Mouse (Mus musculus) heart, postnatal 0 days (tissue): Measurements from ENCODE around the gene Atp2a1. TPM values are rescaled to one million over a fixed set of nuclear protein-coding genes. Genes with fewer than 3 reads are reported as not detected.
"Not testable (repeated sequence)": the region's sequence is repeated elsewhere in the genome, so short reads cannot be mapped to it uniquely, and the experiment has no call there.

Experiments
- ATAC-seq: fragments of 200-750 bp; cut with Nextera tagmentation; 2 replicates; pipeline ENCODE4 v1.8.0; 2017; ENCODE audit warnings: low read depth, moderate number of reproducible peaks, moderate library complexity; ENCODE audit not compliant: insufficient read depth
- DNase-seq: peaks from one replicate; pipeline ENCODE4 v3.0.0-alpha.2; 2016; ENCODE audit warnings: low spot score
- H3K27ac ChIP-seq: fragments of 300-500 bp; sonication (generic); 2 replicates; pipeline ENCODE4 v1.5.1; 2014; ENCODE audit warnings: low read depth, mild to moderate bottlenecking
- H3K27me3 ChIP-seq: fragments of 300-500 bp; sonication (generic); 2 replicates; pipeline ENCODE4 v1.6.1; 2014; ENCODE audit warnings: low read length, mixed read lengths; ENCODE audit not compliant: control insufficient read depth, insufficient read depth
- H3K36me3 ChIP-seq: fragments of 300-500 bp; sonication (generic); replicated peaks from 2 replicates; pipeline ENCODE4 v1.6.1; 2014; ENCODE audit warnings: low read length, mixed read lengths; ENCODE audit not compliant: control insufficient read depth, insufficient read depth
- H3K4me1 ChIP-seq: fragments of 300-500 bp; sonication (generic); 2 replicates; pipeline ENCODE4 v1.6.1; 2014; ENCODE audit warnings: antibody characterized with exemption; ENCODE audit not compliant: control insufficient read depth, insufficient read depth
- H3K4me2 ChIP-seq: fragments of 300-500 bp; sonication (generic); 2 replicates; pipeline ENCODE4 v1.6.1; 2014; ENCODE audit warnings: low read depth, mild to moderate bottlenecking, low read length, moderate library complexity
- H3K4me3 ChIP-seq: fragments of 300-500 bp; sonication (generic); 2 replicates; pipeline ENCODE4 v1.5.1; 2014; ENCODE audit warnings: low read depth, low read length
- H3K9ac ChIP-seq: fragments of 300-500 bp; sonication (generic); replicated peaks from 2 replicates; pipeline ENCODE4 v1.6.1; 2014; ENCODE audit warnings: low read depth, low read length, mixed read lengths
- H3K9me3 ChIP-seq: fragments of 300-500 bp; sonication (generic); replicated peaks from 2 replicates; pipeline ENCODE4 v1.6.1; 2016; ENCODE audit warnings: low read length; ENCODE audit not compliant: control insufficient read depth
- CTCF ChIP-seq: IDR thresholded peaks from 2 replicates; pipeline ENCODE4 v1.5.1; 2016; ENCODE audit warnings: antibody characterized with exemption, control low read depth, low read depth
- EP300 ChIP-seq: IDR thresholded peaks from 2 replicates; pipeline ENCODE4 v1.6.1; 2016; ENCODE audit warnings: antibody characterized with exemption, low read depth
- WGBS: fragments of 180-500 bp; shearing (Covaris S2); extraction: QIAGEN DNeasy Blood & Tissue Kit; methylation state at CpG from one replicate; pipeline ENCODE4 v1.1.7; 2014; 5-methylcytosine and 5-hydroxymethylcytosine counted together
- polyA plus RNA-seq: library from polyadenylated mRNA; unstranded; fragments of >200 nt; fragmentation: Nextera tagmentation; extraction: Ambion mirVana; gene quantifications from 2 replicates; pipeline ENCODE4 v1.2.1, GENCODE M21; 2015
- total RNA-seq: library from RNA; depleted of rRNA; stranded (reverse); fragments of >200 nt; gene quantifications from 2 replicates; pipeline ENCODE4 v1.2.3, GENCODE M21; 2014; ENCODE audit warnings: low replicate concordance; rRNA removed

Gene Atp2a1
- total and polyA plus RNA-seq, 2 experiments from 2014 or later, result 0.40 to 0.92 TPM

DNA sequence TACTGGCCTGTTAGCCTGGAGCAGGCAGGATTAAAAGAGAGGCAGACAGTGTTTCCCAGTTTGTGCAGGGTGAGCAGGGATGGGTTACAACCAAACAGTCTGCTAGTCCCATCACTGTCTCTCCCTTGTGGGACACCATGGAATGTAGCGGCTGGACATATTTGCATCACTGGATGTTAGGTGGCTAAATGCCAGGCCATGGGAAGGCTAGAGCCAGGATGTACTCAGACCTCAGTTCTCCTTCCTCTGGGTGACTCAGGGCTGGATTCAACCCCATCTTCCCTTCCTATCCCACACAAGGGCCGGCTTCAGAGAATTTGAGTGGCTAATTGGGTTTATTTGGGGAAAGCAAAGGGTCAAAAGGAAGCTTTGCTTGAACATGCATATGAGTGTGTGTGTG lies 54.2 kb downstream of the Atp2a1 start:
- Histone ChIP-seq H3K9ac (no peak overlapping the region), H3K4me2 (no peak overlapping the region), H3K4me3 (no peak overlapping the region), H3K4me1 (no peaks in the 10 kb centered on the region), H3K27ac (no peak overlapping the region), H3K36me3 (no peaks in the 10 kb centered on the region), H3K9me3 (no peaks in the 10 kb centered on the region), H3K27me3 (no peaks in the 10 kb centered on the region)
- no peak for DNase-seq
- ATAC-seq, result no peak
- 60% methylated on average over 2 of the region's 2 CpGs for WGBS
- no peak for TF ChIP-seq CTCF
- TF ChIP-seq EP300, result no peak

DNA sequence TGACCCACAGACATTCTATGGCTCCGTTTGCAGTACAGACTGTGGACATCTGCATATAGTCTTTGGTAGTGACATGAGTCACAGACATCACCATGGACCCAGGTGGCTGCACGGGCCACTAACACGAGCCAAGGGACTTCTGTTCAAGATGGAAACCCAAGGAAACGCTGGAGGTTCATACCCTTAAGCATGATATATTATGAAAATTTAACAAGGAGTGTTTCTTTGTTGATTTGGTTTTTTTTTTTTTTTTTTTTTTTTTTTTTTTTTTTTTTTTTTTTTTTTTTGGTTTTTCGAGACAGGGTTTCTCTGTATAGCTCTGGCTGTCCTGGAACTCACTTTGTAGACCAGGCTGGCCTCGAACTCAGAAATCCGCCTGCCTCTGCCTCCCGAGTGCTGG lies 60.4 kb downstream of the Atp2a1 start:
- ATAC-seq, H3K27me3 ChIP-seq, H3K9me3 ChIP-seq, H3K36me3 ChIP-seq, DNase-seq, H3K4me1 ChIP-seq, H3K4me2 ChIP-seq, H3K4me3 ChIP-seq, H3K9ac ChIP-seq, H3K27ac ChIP-seq: not testable (repeated sequence)
- 73% methylated on average over 6 of the region's 8 CpGs for WGBS

DNA sequence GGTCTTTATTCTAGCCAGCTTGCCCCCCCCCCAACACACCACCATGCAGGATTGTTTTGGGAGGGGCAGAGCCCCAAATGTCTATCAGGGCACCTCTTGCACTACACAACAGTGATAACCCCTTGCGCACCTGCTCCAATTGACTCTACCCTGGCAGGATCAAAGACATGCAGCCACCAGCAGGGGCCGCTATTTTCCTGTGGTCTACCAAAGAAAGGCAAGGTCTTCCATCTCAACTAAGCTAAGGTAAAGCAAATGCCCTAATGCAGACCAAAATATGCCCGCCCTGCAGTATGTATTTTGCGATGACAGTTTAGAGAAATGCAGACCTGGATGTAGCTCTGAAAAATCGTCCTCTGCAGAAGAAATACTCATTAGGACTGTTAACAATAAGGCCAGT lies 63.4 kb downstream of the Atp2a1 start:
- H3K9ac ChIP-seq, result no peak overlapping the region
- no peaks in the 10 kb centered on the region for H3K27me3 ChIP-seq
- H3K36me3 ChIP-seq, result no peaks in the 10 kb centered on the region
- 10% methylated on average over 5 of the region's 5 CpGs for WGBS
- H3K27ac ChIP-seq, result no peak overlapping the region
- 0 out of 2 replicates have a peak, but pooled peaks cover 3% of the 10 kb centered on the region for H3K4me1 ChIP-seq
- H3K4me2 ChIP-seq, result no peak overlapping the region
- DNase-seq (peak; percentile 66), ATAC-seq (no peak)
- no peaks in the 10 kb centered on the region for H3K9me3 ChIP-seq
- TF ChIP-seq EP300, result no peak
- TF ChIP-seq CTCF, result peak; percentile 91
- H3K4me3 ChIP-seq, result no peak overlapping the region

DNA sequence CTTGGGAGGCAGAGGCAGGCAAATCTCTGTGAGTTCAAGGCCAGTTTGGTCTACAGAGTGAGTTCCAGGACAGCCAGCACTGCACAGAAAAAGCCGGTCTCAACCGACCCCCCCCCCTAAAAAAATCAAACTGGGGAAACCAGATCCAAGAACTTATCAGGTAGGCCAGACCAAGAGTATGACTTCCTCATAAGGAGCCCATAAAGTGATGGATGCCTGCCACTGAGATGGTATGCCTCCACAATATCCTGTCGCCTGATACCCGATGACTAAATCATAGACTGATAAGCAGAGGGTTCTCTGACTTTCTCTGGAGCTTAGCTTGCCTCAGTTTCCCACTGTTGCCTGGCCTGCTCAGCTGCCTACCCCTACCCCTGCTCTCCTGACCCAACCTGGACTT lies 65.1 kb downstream of the Atp2a1 start:
- H3K36me3 ChIP-seq, result no peaks in the 10 kb centered on the region
- DNase-seq (no peak), ATAC-seq (no peak)
- H3K4me2 ChIP-seq, result no peak overlapping the region
- no peak for TF ChIP-seq EP300
- no peak for TF ChIP-seq CTCF
- H3K4me3 ChIP-seq, result no peak overlapping the region
- H3K9ac ChIP-seq, result no peak overlapping the region
- H3K4me1 ChIP-seq, result 0 out of 2 replicates have a peak, but pooled peaks cover 3% of the 10 kb centered on the region
- H3K9me3 ChIP-seq, result no peaks in the 10 kb centered on the region
- H3K27me3 ChIP-seq, result no peaks in the 10 kb centered on the region
- no peak overlapping the region for H3K27ac ChIP-seq
- WGBS, result 87% methylated on average over 4 of the region's 4 CpGs

DNA sequence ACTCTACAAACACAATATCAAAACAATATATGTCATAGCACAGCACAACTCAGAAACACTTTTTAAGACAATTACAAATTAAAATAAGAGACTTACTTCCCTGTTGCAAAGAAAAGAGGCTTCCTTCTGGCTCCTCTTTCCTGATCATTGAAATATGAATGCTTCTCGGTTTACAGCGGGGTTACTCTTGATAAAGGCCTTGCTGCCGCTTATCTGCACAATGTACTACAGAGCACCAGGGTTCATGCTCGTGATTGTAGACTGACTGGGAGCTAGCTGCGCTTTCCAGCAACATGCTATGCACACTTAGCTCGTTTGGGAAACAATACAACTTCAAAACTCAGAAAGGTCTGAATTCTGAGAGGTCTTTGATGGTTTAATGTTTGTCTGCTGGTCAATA lies 65.7 kb downstream of the Atp2a1 start:
- DNase-seq (no peak), ATAC-seq (no peak)
- no peak overlapping the region for H3K9ac ChIP-seq
- no peaks in the 10 kb centered on the region for H3K9me3 ChIP-seq
- no peaks in the 10 kb centered on the region for H3K36me3 ChIP-seq
- peak overlapping the region; percentile 22; the same call in 1 of the 2 replicates for H3K4me2 ChIP-seq
- no peak overlapping the region for H3K27ac ChIP-seq
- H3K4me1 ChIP-seq, result 0 out of 2 replicates have a peak, but pooled peaks cover 3% of the 10 kb centered on the region
- TF ChIP-seq CTCF (no peak), EP300 (no peak)
- H3K27me3 ChIP-seq, result no peaks in the 10 kb centered on the region
- H3K4me3 ChIP-seq, result no peak overlapping the region
- WGBS, result 28% methylated on average over 6 of the region's 6 CpGs

DNA sequence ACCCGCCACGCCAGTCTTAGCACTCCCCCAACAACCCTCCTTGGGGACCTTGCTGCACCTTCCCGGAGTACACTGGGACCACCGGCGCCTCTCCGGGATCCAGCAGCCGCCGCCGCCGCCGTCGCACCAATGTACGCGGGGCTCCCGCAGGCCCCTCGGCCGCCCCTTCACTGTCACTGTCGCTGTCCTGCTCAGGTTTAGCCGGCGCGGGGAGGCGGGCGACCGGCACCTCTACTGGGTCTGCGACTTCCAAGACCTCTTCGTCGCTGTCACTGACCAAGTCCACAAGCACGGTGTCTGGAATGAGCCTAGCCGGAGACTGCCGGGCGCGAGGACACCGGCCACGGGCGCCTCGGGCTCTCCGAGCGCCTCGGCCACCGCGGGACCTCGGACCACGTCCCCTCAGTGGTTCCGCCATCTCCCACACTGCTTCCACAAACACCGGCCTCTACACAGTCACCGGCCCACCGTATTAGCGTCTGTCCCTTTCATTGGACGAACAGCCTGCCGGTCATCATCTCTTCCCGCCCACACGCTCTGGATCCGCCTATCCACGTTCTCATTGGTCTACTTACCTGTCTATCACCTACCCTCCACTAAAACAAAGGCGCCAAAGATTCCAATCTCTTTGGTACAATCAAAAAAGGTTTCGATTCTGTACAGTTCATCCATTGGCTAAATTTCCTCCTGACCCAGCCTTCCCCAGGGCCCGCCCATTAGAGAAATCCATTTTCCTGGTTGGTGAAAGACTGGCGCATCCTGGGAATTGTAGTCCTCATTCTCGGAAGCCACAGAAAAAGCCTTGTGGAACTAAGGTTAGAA lies 66.4 kb downstream of the Atp2a1 start, which contains the start of gene Nfatc2ip:
Gene Nfatc2ip, minus strand, starts transcription at position 440 of the 822 bp plus-strand sequence.
- H3K4me1 ChIP-seq, result 0 out of 2 replicates have a peak, but pooled peaks cover 3% of the 10 kb centered on the region
- no peaks in the 10 kb centered on the region for H3K9me3 ChIP-seq
- peak within 1 kb of the TSS; percentile 46 for H3K27ac ChIP-seq
- peak within 1 kb of the TSS; percentile 83 for H3K4me2 ChIP-seq
- under 1% methylated on average over 59 of the region's 59 CpGs for WGBS
- TF ChIP-seq CTCF, result no peak
- no peak for TF ChIP-seq EP300
- peak within 1 kb of the TSS; percentile 68 for H3K9ac ChIP-seq
- H3K4me3 ChIP-seq, result peak within 1 kb of the TSS; percentile 71
- H3K27me3 ChIP-seq, result no peaks in the 10 kb centered on the region
- ATAC-seq (peak; percentile 100), DNase-seq (peak; percentile 100)
- H3K36me3 ChIP-seq, result 0 out of 2 replicates have a peak, but pooled peaks cover 4% of the 10 kb centered on the region

Other genes with a start within 250 kb of the Atp2a1 start
- 42.0 and 48.9 TPM in 2 replicates for gene Sbk1, start 190.5 kb downstream of the Atp2a1 start, total RNA-seq
- gene Sbk1, start 190.5 kb downstream of the Atp2a1 start, polyA plus RNA-seq, result 14.9 and 17.4 TPM in 2 replicates
- 0.73 and 6.7 TPM in 2 replicates for gene Lat, start 93.5 kb downstream of the Atp2a1 start, total RNA-seq
- 0.75 and 1.1 TPM in 2 replicates for gene Lat, start 93.5 kb downstream of the Atp2a1 start, polyA plus RNA-seq
- 47.0 and 87.1 TPM in 2 replicates for gene Spns1, start 85.7 kb downstream of the Atp2a1 start, total RNA-seq
- 34.6 and 36.0 TPM in 2 replicates for gene Spns1, start 85.7 kb downstream of the Atp2a1 start, polyA plus RNA-seq
- gene Nfatc2ip, start 66.4 kb downstream of the Atp2a1 start, total RNA-seq, result 3.5 and 6.5 TPM in 2 replicates
- gene Nfatc2ip, start 66.4 kb downstream of the Atp2a1 start, polyA plus RNA-seq, result 1.2 TPM in 2 replicates
- gene Cd19, start 48.2 kb downstream of the Atp2a1 start, total RNA-seq, result 0.04 TPM in 1 of 2 replicates, not detected in the other
- gene Cd19, start 48.2 kb downstream of the Atp2a1 start, polyA plus RNA-seq, result 0.12 and 0.21 TPM in 2 replicates
- gene Rabep2, start 34.3 kb downstream of the Atp2a1 start, total RNA-seq, result 20.2 and 24.8 TPM in 2 replicates
- gene Rabep2, start 34.3 kb downstream of the Atp2a1 start, polyA plus RNA-seq, result 15.0 and 16.4 TPM in 2 replicates
- gene Sh2b1, start 12.3 kb upstream of the Atp2a1 start, total RNA-seq, result 22.6 and 30.3 TPM in 2 replicates
- 34.4 and 34.5 TPM in 2 replicates for gene Sh2b1, start 12.3 kb upstream of the Atp2a1 start, polyA plus RNA-seq
- gene Tufm, start 24.3 kb upstream of the Atp2a1 start, total RNA-seq, result 151 and 153 TPM in 2 replicates
- 199 and 205 TPM in 2 replicates for gene Tufm, start 24.3 kb upstream of the Atp2a1 start, polyA plus RNA-seq
- gene Atxn2l, start 40.3 kb upstream of the Atp2a1 start, total RNA-seq, result 21.8 and 35.6 TPM in 2 replicates
- 13.4 and 14.1 TPM in 2 replicates for gene Atxn2l, start 40.3 kb upstream of the Atp2a1 start, polyA plus RNA-seq
- 88.8 and 103 TPM in 2 replicates for gene Eif3c, start 103.3 kb upstream of the Atp2a1 start, total RNA-seq
- gene Eif3c, start 103.3 kb upstream of the Atp2a1 start, polyA plus RNA-seq, result 108 and 114 TPM in 2 replicates
- gene Apobr, start 121.8 kb upstream of the Atp2a1 start, total RNA-seq, result not detected in 2 replicates
- 0.34 and 0.40 TPM in 2 replicates for gene Apobr, start 121.8 kb upstream of the Atp2a1 start, polyA plus RNA-seq
- gene Cln3, start 122.7 kb upstream of the Atp2a1 start, total RNA-seq, result 14.8 and 17.1 TPM in 2 replicates
- gene Cln3, start 122.7 kb upstream of the Atp2a1 start, polyA plus RNA-seq, result 14.9 and 17.0 TPM in 2 replicates
- gene Il27, start 131.8 kb upstream of the Atp2a1 start, total RNA-seq, result not detected in 2 replicates
- not detected in 2 replicates for gene Il27, start 131.8 kb upstream of the Atp2a1 start, polyA plus RNA-seq
- 1.3 and 4.1 TPM in 2 replicates for gene Nupr1, start 167.8 kb upstream of the Atp2a1 start, total RNA-seq
- gene Nupr1, start 167.8 kb upstream of the Atp2a1 start, polyA plus RNA-seq, result 8.9 and 13.0 TPM in 2 replicates
- 15.9 and 20.7 TPM in 2 replicates for gene Sgf29, start 186.2 kb upstream of the Atp2a1 start, total RNA-seq
- 21.9 and 25.3 TPM in 2 replicates for gene Sgf29, start 186.2 kb upstream of the Atp2a1 start, polyA plus RNA-seq
- gene Sult1a1, start 213.3 kb upstream of the Atp2a1 start, total RNA-seq, result 64.2 and 78.2 TPM in 2 replicates
- gene Sult1a1, start 213.3 kb upstream of the Atp2a1 start, polyA plus RNA-seq, result 24.8 and 30.4 TPM in 2 replicates
- gene Bola2, start 232.3 kb upstream of the Atp2a1 start, total RNA-seq, result 29.3 and 36.5 TPM in 2 replicates
- gene Bola2, start 232.3 kb upstream of the Atp2a1 start, polyA plus RNA-seq, result 89.0 and 93.7 TPM in 2 replicates
- gene Slx1b, start 232.7 kb upstream of the Atp2a1 start, total RNA-seq, result 6.2 and 12.6 TPM in 2 replicates
- 4.9 and 6.3 TPM in 2 replicates for gene Slx1b, start 232.7 kb upstream of the Atp2a1 start, polyA plus RNA-seq
- gene Coro1a, start 244.7 kb upstream of the Atp2a1 start, total RNA-seq, result 14.8 and 25.3 TPM in 2 replicates
- gene Coro1a, start 244.7 kb upstream of the Atp2a1 start, polyA plus RNA-seq, result 8.4 and 8.5 TPM in 2 replicates